Mouse (Mus musculus) liver, embryonic 14.5 days (tissue): ENCODE measurements around the gene Thap11.

Experiments
- CTCF ChIP-seq: IDR thresholded peaks from 2 replicates; pipeline ENCODE4 v1.5.1; 2016; ENCODE audit warnings: antibody characterized with exemption, low read depth, control low read depth
- EP300 ChIP-seq: IDR thresholded peaks from 2 replicates; pipeline ENCODE4 v1.6.1; 2016; ENCODE audit warnings: antibody characterized with exemption, low read depth

GRCm38 (mm10) chr8:105897801-105898480 lies 43.0 kb downstream of the Thap11 start:
- no peak for TF ChIP-seq CTCF
- no peak for TF ChIP-seq EP300
